Mouse (Mus musculus): Measurements from ENCODE around the gene Gtf3c5.

The Gtf3c5 gene

DNA sequence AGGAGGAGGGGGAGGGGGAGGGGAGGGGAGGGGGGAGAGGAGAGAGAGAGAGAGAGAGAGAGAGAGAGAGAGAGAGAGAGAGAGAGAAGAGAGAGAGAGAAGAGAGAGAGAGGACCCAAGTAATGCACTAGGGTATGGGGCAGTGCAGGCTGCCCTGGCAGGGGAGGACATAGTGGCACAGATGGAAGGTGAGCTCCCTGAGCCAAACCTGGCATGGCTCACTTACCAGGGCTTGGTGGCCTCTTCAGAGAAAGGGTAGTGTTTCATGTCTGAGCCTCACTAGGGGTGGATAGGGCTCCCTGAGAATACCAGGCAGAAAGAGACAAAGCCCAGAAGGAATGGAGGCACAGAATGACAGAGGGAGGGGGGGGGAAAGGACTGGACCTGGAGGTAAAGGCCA is 19.7 kb downstream of the Gtf3c5 start:
- no peak for DNase-seq

DNA sequence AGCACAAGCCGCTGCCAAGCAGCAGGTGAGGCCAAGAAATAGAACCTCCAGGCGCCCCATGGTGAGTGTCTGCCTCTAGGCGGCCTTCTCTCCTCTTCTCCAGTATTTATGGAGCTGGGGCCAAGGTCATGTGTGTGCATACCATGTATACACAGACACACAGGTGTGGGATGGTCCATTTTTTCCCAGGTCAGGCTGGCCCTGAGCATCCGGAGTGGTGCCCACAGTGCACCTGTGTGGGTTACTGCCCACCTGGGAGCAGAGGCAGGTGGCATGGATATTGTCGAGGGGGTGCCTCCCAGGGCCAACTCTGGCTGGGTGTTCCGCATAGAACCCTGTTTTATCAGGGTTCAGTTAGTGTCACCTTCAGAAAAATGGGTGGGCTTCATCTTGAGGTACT is 20.2 kb downstream of the Gtf3c5 start, which contains the start of gene Cel:
Gene Cel (minus strand): TSS at position 101 of the 400 bp plus-strand sequence.
- no peak for DNase-seq

DNA sequence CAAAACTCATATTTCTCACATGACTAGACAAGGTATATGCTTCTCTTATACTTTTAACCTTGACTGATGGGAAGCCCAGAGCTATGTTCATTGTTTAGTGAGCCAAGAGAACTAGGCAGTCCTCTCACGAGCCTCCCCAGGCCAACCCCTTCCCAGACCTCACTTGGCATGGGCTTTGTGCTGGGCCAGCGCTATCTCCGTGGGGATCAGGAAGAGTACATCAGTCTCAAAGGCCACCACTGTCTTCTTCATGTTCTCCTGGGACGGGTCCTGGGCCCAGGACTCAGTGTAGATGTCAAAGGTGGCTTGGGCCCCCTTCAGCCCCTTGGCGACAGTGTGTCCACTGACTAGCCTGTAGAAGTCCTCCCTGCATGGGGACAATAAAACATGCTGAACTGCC is 26.1 kb downstream of the Gtf3c5 start:
- no peak for DNase-seq

DNA sequence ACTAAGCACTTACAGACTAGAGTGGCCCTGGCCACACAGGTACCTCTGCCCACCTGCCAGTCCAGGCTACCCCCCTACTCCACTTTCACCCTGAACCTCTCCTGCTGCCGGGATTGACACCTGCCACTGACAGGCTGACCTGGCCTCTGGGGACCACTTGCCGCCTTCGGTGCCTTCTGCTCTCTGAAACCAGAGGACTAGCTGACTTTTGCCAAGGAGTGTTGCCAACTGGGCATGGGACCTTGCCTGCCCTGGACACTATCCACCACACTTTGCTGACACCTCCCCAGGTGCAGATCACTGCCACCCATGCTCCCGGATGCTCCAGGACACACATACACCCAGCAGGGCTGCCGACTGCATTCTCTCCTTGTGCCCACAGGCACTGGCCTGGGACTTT is 31.2 kb downstream of the Gtf3c5 start:
- no peak for DNase-seq

DNA sequence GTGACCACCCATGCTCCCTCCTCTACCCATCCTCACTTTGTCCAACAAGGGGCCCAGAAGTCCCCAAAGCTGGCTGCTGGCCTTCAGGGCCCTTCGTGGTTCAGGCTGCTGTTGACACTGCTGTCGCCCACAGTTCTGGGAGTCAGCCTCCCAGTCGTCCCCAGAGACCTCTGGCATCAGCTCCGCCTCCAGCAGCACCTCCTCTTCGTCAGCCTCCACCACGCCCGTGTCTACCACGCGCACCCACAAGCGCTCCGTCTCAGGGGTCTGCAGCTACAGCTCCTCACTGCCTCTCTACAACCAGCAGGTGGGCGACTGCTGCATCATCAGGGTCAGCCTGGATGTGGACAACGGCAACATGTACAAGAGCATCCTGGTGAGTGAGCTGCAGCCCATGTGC is 34.4 kb downstream of the Gtf3c5 start:
- DNase-seq, result no peak

DNA sequence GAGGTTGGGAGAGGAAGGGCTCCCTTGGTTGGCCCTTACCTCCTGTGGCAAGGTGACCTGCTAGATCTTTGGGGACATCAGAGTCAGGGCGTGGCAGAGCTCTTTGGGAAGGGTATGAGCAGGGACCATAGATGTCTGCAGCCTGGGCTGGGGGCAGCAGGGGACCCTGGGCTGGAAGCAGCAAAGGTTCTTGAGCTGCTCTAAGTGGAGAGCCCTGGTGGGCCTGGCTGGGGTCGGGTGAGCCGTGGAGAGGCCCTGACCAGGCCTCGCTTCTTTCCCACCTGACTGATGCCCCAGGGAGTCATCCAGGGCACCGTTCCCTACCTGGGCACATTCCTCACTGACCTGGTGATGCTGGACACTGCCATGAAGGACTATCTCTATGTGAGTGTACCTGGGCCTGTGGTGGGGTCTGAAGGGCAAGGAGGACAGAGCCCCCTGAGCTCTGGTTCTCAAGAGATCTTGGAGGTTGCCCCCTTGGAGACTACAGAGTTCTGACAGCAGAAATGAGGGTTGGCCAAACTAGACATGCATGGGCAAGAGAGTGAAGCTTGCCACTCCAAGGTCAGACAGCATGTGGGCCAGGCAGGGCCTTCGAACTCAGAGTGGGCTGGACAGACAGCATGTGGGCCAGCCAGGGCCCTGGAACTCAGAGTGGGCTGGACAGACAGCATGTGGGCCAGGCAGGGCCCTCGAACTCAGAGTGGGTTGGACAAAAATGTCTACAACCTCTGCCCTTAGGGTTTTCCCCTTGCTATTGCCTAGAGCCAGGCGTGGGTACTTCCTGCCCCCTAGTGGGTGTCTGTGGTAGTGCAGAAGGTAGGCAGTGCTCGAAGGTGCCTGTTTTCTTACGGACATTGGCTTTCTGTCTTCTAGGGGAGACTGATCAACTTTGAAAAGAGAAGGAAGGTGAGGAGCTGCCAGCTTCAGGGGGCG is 36.0 kb downstream of the Gtf3c5 start:
- peak; percentile 87 to 90 for DNase-seq

DNA sequence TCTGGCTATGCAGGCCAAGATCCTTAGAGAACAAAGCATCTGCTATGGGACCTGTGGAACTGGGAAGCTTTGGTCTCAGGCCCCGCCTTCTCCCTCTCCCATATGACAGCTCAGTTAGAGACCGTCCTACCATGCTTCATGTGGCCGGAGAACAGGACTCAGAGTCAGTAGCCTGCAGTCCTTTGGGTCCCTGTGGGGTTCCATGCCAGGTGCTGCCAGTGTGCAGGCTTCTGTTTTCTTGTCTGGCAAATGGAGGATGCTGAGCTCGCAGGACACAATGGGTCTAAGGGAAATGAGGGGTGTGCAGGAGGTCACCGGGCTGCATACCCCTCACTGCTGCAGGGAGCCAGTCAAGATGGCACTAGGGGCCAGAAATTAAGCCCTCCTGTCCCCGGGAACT is 37.0 kb downstream of the Gtf3c5 start:
- no peak for DNase-seq

DNA sequence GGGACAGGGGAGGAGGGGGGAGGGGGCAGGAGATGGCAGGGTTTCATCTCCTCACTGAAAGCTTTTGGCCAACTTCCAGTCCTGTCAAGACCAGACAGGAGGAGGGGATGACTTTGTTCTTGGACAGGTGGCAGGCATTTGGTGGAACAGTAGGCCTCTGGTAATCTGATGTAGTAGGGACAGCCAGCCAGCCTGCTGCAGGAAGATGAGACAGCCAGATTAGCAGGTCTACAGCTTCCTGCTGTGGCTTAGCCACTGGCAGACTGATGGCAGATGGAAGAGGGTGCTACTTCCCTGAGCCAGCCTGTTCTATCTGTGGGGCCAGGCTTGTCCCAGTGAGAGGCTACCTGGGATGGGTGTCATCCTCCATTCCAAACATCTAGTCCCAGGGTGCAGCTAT is 37.6 kb downstream of the Gtf3c5 start:
- peak in 1 of 2 experiments; percentile 67 for DNase-seq

DNA sequence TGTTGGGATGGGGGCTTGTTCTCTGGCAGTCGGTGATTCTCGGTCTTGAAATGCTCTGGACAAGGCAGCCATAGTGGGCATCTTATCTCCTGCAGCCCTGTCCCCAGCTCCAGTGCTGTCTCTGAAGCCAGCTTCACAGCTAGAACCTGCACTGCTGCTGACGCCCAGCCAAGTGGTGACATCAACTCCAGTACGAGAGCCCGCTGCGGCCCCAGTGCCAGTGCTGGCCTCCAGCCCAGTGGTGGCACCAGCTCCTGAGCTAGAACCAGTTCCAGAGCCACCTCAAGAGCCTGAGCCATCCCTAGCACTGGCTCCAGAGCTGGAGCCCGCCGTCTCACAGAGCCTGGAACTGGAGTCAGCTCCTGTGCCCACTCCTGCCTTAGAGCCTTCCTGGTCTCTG is 39.7 kb downstream of the Gtf3c5 start:
- peak; percentile 93 to 94 for DNase-seq

DNA sequence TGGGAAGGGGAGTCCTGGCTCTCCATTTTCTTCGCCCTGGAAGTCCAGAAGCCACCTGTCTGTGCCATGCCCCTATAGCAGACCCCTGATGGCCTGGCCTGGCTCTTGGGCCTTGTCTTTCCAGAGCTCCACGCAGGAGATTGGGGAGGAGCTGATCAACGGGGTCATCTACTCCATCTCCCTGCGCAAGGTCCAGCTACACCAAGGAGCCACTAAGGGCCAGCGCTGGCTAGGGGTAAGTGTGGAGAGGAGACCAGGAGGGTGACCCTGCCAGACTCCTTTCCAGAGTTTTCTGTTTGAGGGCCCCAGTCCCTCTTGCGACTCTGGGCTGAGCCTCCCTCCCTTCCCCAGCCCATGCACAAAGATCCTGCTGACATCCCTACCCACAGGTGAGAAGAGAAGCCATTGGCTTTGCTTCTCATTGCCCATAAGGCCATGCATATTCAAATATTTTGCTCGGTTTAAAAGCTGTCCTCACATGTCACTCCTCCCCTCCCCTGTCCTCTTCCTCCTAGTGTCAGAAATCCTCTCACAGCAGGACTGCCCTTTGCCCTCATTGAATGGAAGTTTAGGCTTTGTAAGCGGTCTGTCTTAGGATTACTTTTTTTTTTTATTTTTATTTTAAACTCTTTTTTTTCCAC is 42.8 kb downstream of the Gtf3c5 start:
- DNase-seq, result peak in 1 of 2 experiments; percentile 19

DNA sequence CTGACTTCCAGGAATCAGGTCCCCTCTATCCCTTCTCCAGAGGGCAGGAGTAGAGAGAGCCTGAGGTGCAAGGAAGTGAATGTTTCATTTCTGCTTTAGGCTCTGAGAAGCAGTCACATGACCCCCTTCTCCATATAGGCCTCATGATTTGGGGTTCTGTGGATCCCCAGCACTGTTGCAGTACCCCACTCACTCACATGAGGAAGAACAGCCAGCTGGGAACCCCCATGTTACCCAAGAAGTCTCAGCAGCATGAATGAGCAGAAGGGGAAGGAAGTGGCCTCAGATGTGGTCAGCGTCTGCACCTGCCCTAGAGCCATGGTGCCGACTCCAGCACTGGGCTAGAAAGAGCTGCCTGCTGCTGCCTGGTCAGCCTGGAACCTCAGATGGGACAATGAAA is 43.6 kb downstream of the Gtf3c5 start:
- peak in 1 of 2 experiments; percentile 21 for DNase-seq

DNA sequence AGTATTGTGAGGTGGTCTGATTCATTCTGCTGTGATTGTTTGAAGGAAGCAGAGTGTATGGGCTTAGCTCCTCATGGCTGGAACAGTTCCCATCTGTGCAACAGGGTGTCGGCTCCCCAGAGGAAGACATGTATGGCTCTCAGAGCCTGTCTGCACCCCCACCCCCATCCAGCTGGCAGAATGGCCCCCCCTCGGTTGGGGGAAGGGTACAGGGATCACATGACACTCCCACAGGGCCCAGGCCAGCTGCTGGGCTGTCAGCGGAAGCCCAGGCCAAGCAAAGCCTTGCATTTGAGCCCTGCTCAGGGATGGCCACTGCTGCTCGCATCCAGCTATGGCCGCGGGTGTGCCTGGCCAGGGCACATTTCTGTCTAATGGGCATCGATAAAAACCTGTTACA is 44.3 kb downstream of the Gtf3c5 start:
- peak; percentile 55 to 62 for DNase-seq

DNA sequence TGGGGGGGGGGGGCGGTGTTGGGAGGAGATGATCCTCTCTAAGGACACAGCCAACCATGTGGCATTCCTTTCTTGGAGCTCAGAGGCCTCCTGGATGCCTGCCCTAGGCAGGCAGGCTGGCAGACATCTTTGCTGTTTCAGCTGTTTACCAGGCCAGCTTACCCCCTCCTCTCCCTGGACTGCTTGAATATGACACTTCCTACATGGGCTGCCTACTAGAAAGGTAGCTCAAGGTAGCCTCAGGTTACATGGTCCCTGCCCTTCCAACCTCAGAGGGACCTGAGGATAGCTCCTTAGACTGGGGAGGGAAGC is 44.8 kb downstream of the Gtf3c5 start:
- DNase-seq, result peak in 1 of 2 experiments; percentile 54

DNA sequence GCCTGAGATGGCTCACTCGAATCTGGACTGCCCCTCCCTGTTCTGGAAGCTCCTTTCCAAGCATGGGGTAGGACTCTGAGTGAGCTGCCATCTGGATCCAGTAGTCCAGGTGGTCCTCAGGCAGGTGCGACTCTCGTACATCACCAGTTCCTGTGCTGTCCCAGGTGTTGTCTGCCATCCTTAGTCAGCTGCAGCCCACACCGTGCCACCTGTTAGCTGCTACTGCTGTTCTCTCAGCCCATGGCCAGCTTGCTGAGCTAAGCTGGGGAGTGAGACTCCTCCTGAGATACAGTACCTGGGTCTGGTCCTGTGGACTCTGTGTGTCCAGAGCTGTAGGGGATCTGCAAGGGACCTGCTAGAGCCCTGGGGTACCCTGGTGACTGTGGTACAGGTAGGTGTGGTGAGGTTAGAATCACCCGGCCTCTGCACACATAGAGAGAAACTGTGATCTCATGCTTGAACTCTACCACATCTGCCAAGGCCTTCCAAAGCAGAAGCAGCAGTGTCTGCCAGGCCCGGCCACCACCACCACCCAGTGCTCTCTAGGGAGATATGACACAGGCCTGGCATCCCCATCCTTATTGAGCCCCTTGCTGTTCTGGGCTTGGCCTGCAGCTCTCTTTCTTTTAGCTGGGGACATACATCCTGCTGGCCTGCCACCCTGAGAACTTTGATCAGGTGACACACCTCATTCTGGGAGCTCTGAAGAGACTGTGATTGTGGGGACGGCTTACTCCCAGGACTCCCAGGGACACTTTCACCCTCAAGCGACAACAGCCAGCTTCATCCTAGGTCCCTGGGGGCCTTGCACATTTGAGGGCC is 45.3 kb downstream of the Gtf3c5 start:
- peak in 1 of 2 experiments; percentile 29 for DNase-seq

DNA sequence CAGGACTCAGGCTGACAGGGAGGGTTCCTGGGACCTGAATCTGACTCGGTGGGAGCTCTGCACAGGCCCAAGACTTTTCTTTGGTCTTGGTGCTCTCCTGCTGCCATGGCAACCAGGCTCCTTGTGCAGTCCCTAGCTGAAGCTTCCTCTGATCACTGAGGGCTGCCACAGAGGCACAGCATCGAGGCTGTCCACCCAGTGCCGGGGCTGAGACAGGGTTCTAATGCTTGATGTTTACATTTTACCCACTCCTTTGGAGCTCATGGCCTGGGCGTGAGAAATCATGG is 46.0 kb downstream of the Gtf3c5 start:
- DNase-seq, result peak in 1 of 2 experiments; percentile 37

DNA sequence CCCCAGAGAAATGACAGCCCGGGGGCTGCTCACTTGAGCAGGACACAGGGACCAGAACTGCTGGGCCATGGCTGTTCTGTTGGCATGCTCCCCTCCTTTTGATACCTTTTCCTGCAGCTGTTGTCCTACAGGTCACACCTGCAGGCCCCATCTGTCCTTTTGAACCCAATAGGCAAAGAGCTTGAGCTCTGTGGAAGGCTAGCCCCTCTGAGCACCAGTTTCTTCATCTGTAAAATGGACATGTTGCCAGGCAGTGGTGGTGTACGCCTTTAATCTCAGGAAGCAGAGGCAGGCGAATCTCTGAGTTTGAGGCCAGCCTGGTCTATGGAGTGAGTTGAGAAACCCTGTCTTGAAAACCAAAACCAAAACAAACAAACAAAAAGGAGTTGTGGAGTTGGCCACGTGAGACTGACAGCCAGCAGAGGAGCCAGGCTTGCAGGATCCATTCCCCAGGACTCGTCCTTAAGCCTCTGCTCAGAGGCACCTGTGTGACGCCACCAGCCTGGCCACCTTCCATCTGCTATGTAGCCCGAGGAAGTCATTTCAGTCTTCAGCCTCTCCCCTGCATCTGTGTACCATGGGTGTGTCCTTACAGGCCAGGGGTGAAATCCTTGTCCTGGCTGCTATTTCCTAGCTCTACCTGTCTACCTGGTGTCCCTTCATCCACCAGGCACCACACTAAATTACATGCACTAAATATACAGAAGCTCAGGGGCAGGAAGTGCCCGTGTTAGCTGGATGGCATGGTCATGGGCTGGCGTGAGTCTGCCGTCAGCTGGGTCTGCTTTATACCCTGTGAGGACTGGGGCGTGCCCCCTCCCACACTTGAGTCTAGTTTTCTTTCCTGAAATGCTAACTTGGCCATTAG is 46.6 kb downstream of the Gtf3c5 start:
- peak in 1 of 2 experiments; percentile 60 for DNase-seq

DNA sequence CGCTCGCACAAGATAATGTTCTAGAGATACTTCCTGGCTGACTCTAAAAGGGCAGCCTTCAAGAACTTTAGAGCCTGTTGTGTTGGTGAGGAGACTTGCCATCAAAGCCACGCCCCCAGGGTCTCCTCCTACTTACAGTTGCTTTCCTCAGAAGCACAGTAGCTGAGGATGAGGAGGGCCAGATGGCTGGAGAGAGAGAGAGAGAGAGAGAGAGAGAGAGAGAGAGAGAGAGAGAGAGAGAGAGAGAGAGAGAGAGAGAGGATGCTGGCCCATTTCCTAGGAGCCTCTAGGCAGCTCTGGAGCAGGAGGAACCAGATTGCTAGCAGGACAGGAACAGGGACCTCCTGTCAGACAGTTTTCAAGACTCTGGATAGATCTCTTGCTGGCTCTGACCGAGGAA is 47.4 kb downstream of the Gtf3c5 start:
- peak in 1 of 2 experiments; percentile 37 for DNase-seq

DNA sequence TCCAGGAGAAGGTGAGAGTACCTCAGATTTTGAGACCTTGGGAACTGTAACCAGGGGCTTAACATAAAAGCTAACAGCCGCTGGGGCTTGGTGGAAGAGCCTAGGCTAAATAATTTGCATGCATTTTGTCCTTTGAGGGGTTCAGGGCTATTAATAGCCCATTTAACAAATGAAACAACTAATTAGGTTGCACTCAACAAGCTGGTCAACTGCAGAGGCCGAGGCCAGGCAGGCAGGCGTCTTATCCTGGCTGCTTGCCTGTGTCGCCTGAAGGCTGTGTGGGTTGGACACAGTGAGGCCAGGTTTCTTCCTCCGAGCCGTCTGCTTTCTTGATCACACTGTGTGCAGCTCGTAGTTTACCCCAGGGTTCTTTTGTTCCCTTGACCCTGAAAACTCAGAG is 47.9 kb downstream of the Gtf3c5 start:
- DNase-seq, result peak; percentile 85 to 87

DNA sequence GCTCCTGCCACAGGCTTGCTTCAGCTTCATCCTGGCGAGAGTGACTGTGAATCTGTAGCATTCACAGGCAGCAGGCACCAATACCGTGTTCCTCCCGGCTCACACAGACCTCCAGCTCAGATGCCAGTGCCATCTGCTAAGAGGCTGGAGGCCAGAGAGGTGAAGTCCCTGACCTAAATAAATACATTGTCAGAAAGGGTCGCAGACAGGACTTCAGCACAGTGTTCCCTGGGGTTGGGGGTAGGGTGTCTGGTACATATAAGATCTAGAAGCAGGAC is 48.3 kb downstream of the Gtf3c5 start:
- DNase-seq, result peak; percentile 81 to 86

DNA sequence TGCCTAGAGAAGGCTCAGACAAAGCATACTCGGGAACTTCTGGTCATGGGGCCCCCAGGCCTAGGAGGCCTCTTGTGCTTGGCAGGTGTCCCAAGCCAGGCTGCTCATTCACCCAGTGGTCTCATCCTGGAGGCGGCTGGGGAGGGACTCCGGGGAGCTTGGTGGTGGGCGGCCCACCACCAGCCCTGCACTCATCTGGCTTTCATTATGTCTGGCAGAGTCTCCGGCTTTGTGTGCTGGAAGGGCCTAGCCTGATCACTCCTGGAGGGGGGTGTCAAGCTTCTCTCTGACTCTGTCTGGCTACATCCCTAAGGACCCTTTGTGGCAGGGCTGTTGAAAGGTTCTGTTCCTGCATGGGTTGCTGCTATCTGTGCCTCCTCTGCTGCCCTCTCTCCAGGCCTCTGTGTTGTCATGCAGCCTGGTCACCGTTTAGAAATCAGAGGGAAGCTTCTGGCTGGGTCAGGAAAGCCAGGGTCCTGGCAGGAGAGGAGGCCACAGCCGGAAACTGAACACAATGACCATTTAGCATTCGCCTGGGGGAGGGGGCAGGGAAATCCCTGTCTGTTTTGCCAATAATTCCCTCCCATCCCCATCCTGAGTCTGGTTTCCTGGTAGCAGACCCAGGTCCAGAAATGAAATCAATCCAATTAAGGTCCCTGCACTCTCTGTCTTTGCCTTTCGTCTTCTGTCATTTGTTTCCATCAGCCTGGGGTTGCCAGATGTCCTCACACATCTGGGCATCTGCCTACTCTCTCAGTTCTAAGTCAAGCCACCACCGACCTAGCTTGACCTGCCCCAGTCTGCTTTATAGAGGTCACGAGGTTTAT is 48.9 kb downstream of the Gtf3c5 start:
- DNase-seq, result peak in 1 of 2 experiments; percentile 45

DNA sequence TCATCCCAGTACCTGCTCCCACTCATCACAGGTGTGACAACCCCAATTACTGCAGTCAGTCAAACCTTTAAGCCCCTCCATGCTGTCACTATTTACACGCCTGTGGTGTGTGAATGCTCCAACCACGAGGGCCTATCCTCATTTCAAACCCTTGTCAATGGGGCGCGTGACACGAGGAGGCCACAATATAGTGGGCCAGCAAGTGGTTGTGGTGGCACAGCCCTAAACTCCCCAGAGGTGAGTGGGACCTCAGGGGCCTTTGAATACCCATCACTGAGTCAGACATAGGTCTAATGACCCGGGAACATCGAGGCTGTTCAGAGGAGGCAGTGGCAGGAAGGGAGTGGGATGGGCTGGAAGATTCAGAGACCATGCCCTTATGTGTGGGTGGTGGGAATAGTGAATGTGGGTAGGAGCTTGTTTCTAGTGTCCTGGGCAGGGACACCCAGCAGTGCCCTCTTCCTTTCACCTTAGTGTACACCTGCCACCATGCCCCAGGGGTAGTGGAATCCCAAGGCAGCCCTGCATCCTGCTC is 49.6 kb downstream of the Gtf3c5 start:
- no peak for DNase-seq

Measured in cerebellum, adult 18-20 months (tissue).